Mouse (Mus musculus): Measurements from ENCODE around the gene Ogdhl.

- TF ChIP-seq POLR2A (IDR thresholded peaks at IDR 0.05; ENCODE audit: control insufficient read depth, extremely low read depth, insufficient read depth, low read length, poor library complexity) = no peak
- TF ChIP-seq CTCF (IDR thresholded peaks at IDR 0.05; ENCODE audit: borderline replicate concordance, control insufficient read depth, extremely low read depth, insufficient read depth, low read length, poor library complexity) = no peak
Measured at GRCm38 (mm10) chr14:32364359-32364758, 42.5 kb downstream of the Ogdhl start.

Measured in thymus, adult 2 months (tissue).